Mouse (Mus musculus): ENCODE data around the gene Nr2c2. TPM values are rescaled to one million over a fixed set of nuclear protein-coding genes. Genes with fewer than 3 reads are reported as not detected.

The Nr2c2 gene
- polyA plus RNA-seq, 1 experiment from 2014 or later = 33.6 TPM

- Histone ChIP-seq H3K4me3 (peak within 1 kb of the TSS; percentile 90), H3K9me3 (no peaks in the 10 kb centered on the region), H3K9ac (peak within 1 kb of the TSS; percentile 89), H3K27ac (replicated peaks) (peak within 1 kb of the TSS; percentile 93), H3K36me3 (peaks cover 14% of the 10 kb centered on the region), H3K4me1 (replicated peaks) (peaks cover 25% of the 10 kb centered on the region), H3K4me2 (peak within 1 kb of the TSS; percentile 98), H3K27me3 (no peaks in the 10 kb centered on the region)
- 10% methylated on average over 35 of the region's 35 CpGs for WGBS
- peak; percentile 95 for ATAC-seq (ENCODE audit: low read depth)
These were observed 123.7 kb downstream of the Nr2c2 start, which contains the start of gene Rbsn for GRCm38 (mm10) chr6:92214773-92215449. Gene Rbsn, minus strand, starts transcription at chr6:92214925.

DNA sequence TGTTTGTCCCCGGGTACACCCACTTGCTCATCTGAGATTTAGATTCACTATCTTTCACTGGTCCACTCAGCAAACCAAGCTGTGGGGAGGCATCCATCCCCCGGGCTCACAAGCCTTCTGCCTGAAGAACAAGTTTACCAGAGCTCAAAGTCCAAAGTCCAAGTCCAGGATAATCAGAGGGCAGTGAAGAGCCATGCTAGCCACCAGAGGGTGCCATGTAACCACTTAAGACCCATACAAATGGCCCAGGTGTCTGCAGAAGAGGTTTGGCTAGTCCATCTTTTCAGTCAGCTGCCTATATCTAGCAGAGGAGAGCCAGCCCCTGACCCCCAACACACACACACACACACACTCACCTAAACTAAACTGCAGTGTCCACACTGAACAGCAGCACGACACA, 128.3 kb downstream of the Nr2c2 start:
- H3K9ac ChIP-seq = no peak overlapping the region
- no peaks in the 10 kb centered on the region for H3K27me3 ChIP-seq
- H3K4me2 ChIP-seq = no peak overlapping the region
- H3K4me3 ChIP-seq = no peak overlapping the region
- H3K4me1 ChIP-seq (replicated peaks) = 0 out of 2 replicates have a peak, but pooled peaks cover 5% of the 10 kb centered on the region
- no peaks in the 10 kb centered on the region for H3K9me3 ChIP-seq
- ATAC-seq (ENCODE audit: low read depth) = no peak
- no peak overlapping the region for H3K27ac ChIP-seq (replicated peaks)
- 45% methylated on average over 3 of the region's 3 CpGs for WGBS
- H3K36me3 ChIP-seq = no peaks in the 10 kb centered on the region

DNA sequence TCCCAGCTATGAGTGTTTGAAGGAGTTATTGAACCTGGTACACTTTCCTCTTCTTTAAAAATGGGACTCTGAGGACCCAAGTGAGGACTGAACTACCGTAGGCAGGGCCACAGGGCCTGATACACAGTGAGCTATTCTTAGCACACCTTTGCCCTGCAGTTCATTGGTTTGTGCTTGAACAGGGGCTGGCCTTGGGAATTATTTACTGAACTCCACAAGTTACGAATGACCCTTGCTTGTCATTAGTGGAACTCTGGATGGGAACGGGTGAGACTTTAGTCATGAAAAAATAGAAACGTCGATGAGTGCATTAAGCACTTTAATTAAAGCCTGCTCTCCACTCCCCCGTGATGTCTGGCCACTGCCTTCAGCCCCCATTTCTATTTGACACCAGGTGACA, 130.4 kb downstream of the Nr2c2 start:
- WGBS = 87% methylated on average over 6 of the region's 6 CpGs
- Histone ChIP-seq H3K4me2 (no peak overlapping the region), H3K27ac (replicated peaks) (no peak overlapping the region), H3K9me3 (no peaks in the 10 kb centered on the region), H3K9ac (no peak overlapping the region), H3K4me3 (no peak overlapping the region), H3K4me1 (replicated peaks) (no peaks in the 10 kb centered on the region), H3K27me3 (no peaks in the 10 kb centered on the region), H3K36me3 (no peaks in the 10 kb centered on the region)
- no peak for ATAC-seq (ENCODE audit: low read depth)

DNA sequence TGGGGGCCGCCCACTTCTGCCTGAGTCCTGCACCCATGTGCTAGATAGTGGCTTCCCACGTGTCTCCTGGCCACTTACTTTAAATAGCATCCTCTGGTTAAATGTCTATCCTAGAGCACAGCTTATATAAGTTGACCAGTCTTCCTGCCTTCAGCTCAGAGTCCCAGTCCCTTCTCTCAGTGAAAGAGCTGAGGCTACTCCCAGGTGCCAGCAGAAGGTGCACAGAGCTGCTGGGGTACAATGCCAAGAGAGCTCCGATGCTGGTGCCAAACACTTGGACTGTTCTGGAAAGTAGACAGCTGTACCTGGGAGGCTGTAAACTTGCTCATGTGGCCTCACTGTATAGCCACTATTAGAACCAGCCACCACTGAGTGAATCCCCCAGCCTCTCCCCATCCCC, 130.8 kb downstream of the Nr2c2 start:
- no peaks in the 10 kb centered on the region for H3K9me3 ChIP-seq
- no peak overlapping the region for H3K27ac ChIP-seq (replicated peaks)
- no peak for ATAC-seq (ENCODE audit: low read depth)
- H3K4me1 ChIP-seq (replicated peaks) = no peaks in the 10 kb centered on the region
- no peak overlapping the region for H3K4me3 ChIP-seq
- no peaks in the 10 kb centered on the region for H3K36me3 ChIP-seq
- H3K4me2 ChIP-seq = no peak overlapping the region
- WGBS = 89% methylated on average over 3 of the region's 3 CpGs
- H3K9ac ChIP-seq = no peak overlapping the region
- no peaks in the 10 kb centered on the region for H3K27me3 ChIP-seq

Other genes with a start within 250 kb of the Nr2c2 start
- 51.4 and 54.7 TPM in 2 replicates for gene Ccdc174, start 213.3 kb upstream of the Nr2c2 start, polyA plus RNA-seq (2015; fragmentation: Nextera tagmentation; extraction: Ambion mirVana)
- gene 4930590J08Rik, start 188.6 kb upstream of the Nr2c2 start, polyA plus RNA-seq (2015; fragmentation: Nextera tagmentation; extraction: Ambion mirVana) = 1.0 TPM in 2 replicates
- 21.7 and 24.2 TPM in 2 replicates for gene Fgd5, start 112.5 kb upstream of the Nr2c2 start, polyA plus RNA-seq (2015; fragmentation: Nextera tagmentation; extraction: Ambion mirVana)
- 72.6 and 80.5 TPM in 2 replicates for gene Mrps25, start 92.6 kb downstream of the Nr2c2 start, polyA plus RNA-seq (2015; fragmentation: Nextera tagmentation; extraction: Ambion mirVana)
- gene Rbsn, start 123.5 kb downstream of the Nr2c2 start, polyA plus RNA-seq (2015; fragmentation: Nextera tagmentation; extraction: Ambion mirVana) = 29.1 and 39.0 TPM in 2 replicates
- gene Trh, start 153.3 kb downstream of the Nr2c2 start, polyA plus RNA-seq (2015; fragmentation: Nextera tagmentation; extraction: Ambion mirVana) = 0.68 and 0.79 TPM in 2 replicates